Mouse (Mus musculus): Measurements from ENCODE around the gene Trim11.

- TF ChIP-seq GATA1 (IDR thresholded peaks at IDR 0.05; ENCODE audit: low read length) (no peak), TAL1 (IDR thresholded peaks at IDR 0.05; ENCODE audit: low read length) (no peak)
These were observed 743 bp upstream of the Trim11 start for GRCm38 (mm10) chr11:58977150-58977549.

Data from erythroblast, embryonic 14.5 days (primary cell).